Mouse (Mus musculus): ENCODE measurements around the gene Zfp763.

DNA sequence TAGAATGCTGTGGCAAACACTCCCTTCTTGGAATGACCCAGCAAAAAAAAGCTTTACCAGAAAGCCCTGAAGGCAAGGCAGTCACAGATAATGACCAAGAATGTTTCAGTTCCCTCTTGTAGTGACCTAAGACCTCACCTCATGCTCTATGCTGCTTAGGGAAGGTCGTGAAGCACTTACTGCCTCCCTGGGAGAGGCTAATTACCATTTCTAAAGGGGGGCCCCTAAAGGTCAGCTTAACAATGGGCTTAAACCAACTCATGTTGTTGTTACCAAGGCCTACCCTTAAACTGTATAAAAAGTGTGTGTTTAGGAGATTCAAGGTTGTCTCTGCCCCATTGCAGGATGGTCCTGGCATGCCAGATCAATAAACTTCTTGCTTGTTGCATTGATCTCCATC is 29.8 kb upstream of the Zfp763 start:
- TF ChIP-seq CTCF (IDR thresholded peaks at IDR 0.05; ENCODE audit: insufficient read depth, low read depth, low read length) = no peak
- TF ChIP-seq POLR2A (IDR thresholded peaks at IDR 0.05; ENCODE audit: insufficient read depth, low read depth, low read length) = no peak
